Mouse (Mus musculus) ES-Bruce4 (cell line): ENCODE data around the gene Hecw2. TPM values are rescaled to one million over a fixed set of nuclear protein-coding genes. Genes with fewer than 3 reads are reported as not detected.

Experiments
- H3K27ac ChIP-seq: 2 replicates; pipeline ENCODE4 v1.5.1; 2012; ENCODE audit warnings: low read length, inconsistent platforms; ENCODE audit not compliant: insufficient read depth
- H3K27me3 ChIP-seq: 2 replicates; pipeline ENCODE4 v1.6.1; 2012; ENCODE audit warnings: mild to moderate bottlenecking, low read length, inconsistent platforms; ENCODE audit not compliant: control insufficient read depth, poor library complexity, insufficient read depth, severe bottlenecking
- H3K36me3 ChIP-seq: 2 replicates; pipeline ENCODE4 v1.6.1; 2012; ENCODE audit warnings: inconsistent platforms, mild to moderate bottlenecking, low read length, moderate library complexity; ENCODE audit not compliant: control insufficient read depth, poor library complexity, insufficient read depth, severe bottlenecking
- H3K4me1 ChIP-seq: one replicate; pipeline ENCODE4 v1.8.1; 2011; ENCODE audit warnings: low read length; ENCODE audit not compliant: control insufficient read depth, insufficient read depth
- H3K4me3 ChIP-seq: 2 replicates; pipeline ENCODE4 v1.5.1; 2011; ENCODE audit warnings: low read depth, mild to moderate bottlenecking, low read length
- H3K9ac ChIP-seq: 2 replicates; pipeline ENCODE4 v1.6.1; 2012; ENCODE audit warnings: low read depth, mild to moderate bottlenecking, inconsistent platforms; ENCODE audit not compliant: poor library complexity, severe bottlenecking
- H3K9me3 ChIP-seq: replicated peaks from 2 replicates; pipeline ENCODE4 v1.6.1; 2012; ENCODE audit warnings: mild to moderate bottlenecking, low read length, inconsistent platforms; ENCODE audit not compliant: control insufficient read depth, poor library complexity, insufficient read depth, severe bottlenecking
- CTCF ChIP-seq: IDR thresholded peaks from one replicate; pipeline ENCODE4 v1.8.1; 2011; ENCODE audit warnings: low read depth, low read length
- EP300 ChIP-seq: IDR thresholded peaks from 2 replicates; pipeline ENCODE4 v1.6.1; 2011; ENCODE audit warnings: low read depth, low read length; ENCODE audit not compliant: insufficient read depth
- POLR2A ChIP-seq: IDR thresholded peaks from one replicate; pipeline ENCODE4 v1.8.1; 2011; ENCODE audit warnings: low read length; ENCODE audit not compliant: insufficient read depth
- polyA plus RNA-seq: library from polyadenylated mRNA; stranded (reverse); fragments of >200 nt; gene quantifications from 2 replicates; pipeline ENCODE4 v1.2.4, GENCODE M21; 2011; ENCODE audit warnings: low read depth; ENCODE audit not compliant: missing spikeins, insufficient read depth, insufficient read length

Gene Hecw2
- polyA plus RNA-seq, 1 experiment = 9.5 TPM

- no peak overlapping the region for H3K27ac ChIP-seq
- H3K36me3 ChIP-seq = no peaks in the 10 kb centered on the region
- no peaks in the 10 kb centered on the region for H3K9me3 ChIP-seq
- no peaks in the 10 kb centered on the region for H3K27me3 ChIP-seq
- TF ChIP-seq POLR2A = no peak
- TF ChIP-seq CTCF = no peak
- TF ChIP-seq EP300 = no peak
- no peak overlapping the region for H3K9ac ChIP-seq
- no peaks in the 10 kb centered on the region for H3K4me1 ChIP-seq
- H3K4me3 ChIP-seq = no peak overlapping the region
Observed at GRCm38 (mm10) chr1:54106756-54107155, 88.2 kb downstream of the Hecw2 start.

GRCm38 (mm10) chr1:54079708-54080107, 115.3 kb downstream of the Hecw2 start:
- Histone ChIP-seq H3K4me3 (no peak overlapping the region), H3K27me3 (no peaks in the 10 kb centered on the region), H3K27ac (no peak overlapping the region), H3K9ac (no peak overlapping the region), H3K36me3 (no peaks in the 10 kb centered on the region), H3K4me1 (no peaks in the 10 kb centered on the region), H3K9me3 (no peaks in the 10 kb centered on the region)
- TF ChIP-seq CTCF = no peak
- TF ChIP-seq EP300 = no peak
- no peak for TF ChIP-seq POLR2A

GRCm38 (mm10) chr1:54074456-54074855, 120.5 kb downstream of the Hecw2 start:
- Histone ChIP-seq H3K4me3 (no peak overlapping the region), H3K4me1 (no peaks in the 10 kb centered on the region), H3K27ac (no peak overlapping the region), H3K27me3 (no peaks in the 10 kb centered on the region), H3K36me3 (no peaks in the 10 kb centered on the region), H3K9me3 (no peaks in the 10 kb centered on the region), H3K9ac (no peak overlapping the region)
- TF ChIP-seq POLR2A = no peak
- TF ChIP-seq CTCF = no peak
- no peak for TF ChIP-seq EP300

- no peaks in the 10 kb centered on the region for H3K9me3 ChIP-seq
- no peak overlapping the region for H3K4me3 ChIP-seq
- no peak overlapping the region for H3K27ac ChIP-seq
- no peak overlapping the region for H3K9ac ChIP-seq
- TF ChIP-seq EP300 (no peak), CTCF (no peak), POLR2A (no peak)
- H3K27me3 ChIP-seq = no peaks in the 10 kb centered on the region
- no peaks in the 10 kb centered on the region for H3K36me3 ChIP-seq
- H3K4me1 ChIP-seq = no peaks in the 10 kb centered on the region
Observed at GRCm38 (mm10) chr1:54070121-54070520, 124.8 kb downstream of the Hecw2 start.

- Histone ChIP-seq H3K27me3 (no peaks in the 10 kb centered on the region), H3K27ac (no peak overlapping the region), H3K4me3 (no peak overlapping the region), H3K36me3 (no peaks in the 10 kb centered on the region), H3K9me3 (no peaks in the 10 kb centered on the region), H3K4me1 (no peaks in the 10 kb centered on the region), H3K9ac (no peak overlapping the region)
- TF ChIP-seq CTCF = no peak
- TF ChIP-seq EP300 = no peak
- TF ChIP-seq POLR2A = no peak
Observed at GRCm38 (mm10) chr1:54068248-54068647, 126.7 kb downstream of the Hecw2 start.

GRCm38 (mm10) chr1:54065434-54065833, 129.5 kb downstream of the Hecw2 start:
- Histone ChIP-seq H3K36me3 (no peaks in the 10 kb centered on the region), H3K27me3 (no peaks in the 10 kb centered on the region), H3K27ac (no peak overlapping the region), H3K9ac (no peak overlapping the region), H3K4me3 (no peak overlapping the region), H3K9me3 (no peaks in the 10 kb centered on the region), H3K4me1 (no peaks in the 10 kb centered on the region)
- TF ChIP-seq POLR2A (no peak), EP300 (no peak), CTCF (no peak)
